Mouse (Mus musculus) spleen, postnatal 36 days (tissue): ENCODE measurements at regions not wholly inside any gene's neighbourhood (a gene's known extent, or its start where the extent isn't known, plus 50 kb on each side); places are given as distances from the start of the nearest gene placed in this dataset.
"Not testable (repeated sequence)": the region's sequence is repeated elsewhere in the genome, so short reads cannot be mapped to it uniquely, and the experiment has no call there.

Experiments
- DNase-seq, 2 experiments: peaks; one replicate each; pipeline ENCODE4 v3.0.0; 2022; ENCODE audit warnings: low spot score in 2 of 2, mixed read lengths in 1 of 2

DNA sequence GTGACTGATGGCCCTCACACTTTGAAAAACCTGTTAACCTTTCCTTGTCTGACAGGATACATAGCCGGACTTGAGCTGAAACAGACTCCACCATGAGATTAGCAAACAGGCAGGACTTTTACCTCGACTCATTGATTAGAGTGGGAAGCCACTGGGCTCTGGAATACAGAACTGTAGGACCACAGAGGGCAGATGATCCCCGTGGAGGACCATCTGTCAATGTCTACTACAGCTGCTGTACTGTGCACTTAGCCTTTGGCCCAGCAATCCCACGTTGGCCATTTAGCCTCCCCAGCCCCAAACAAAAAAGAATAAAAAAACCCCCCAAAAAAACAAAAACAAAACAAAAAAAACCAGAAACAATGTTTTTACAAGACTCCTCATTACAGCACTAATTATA lies 103.9 kb upstream of the Dazl start:
- no peak for DNase-seq

- DNase-seq = no peak
Measured at GRCm38 (mm10) chr17:50407249-50407990, 101.8 kb upstream of the Plcl2 start.

DNA sequence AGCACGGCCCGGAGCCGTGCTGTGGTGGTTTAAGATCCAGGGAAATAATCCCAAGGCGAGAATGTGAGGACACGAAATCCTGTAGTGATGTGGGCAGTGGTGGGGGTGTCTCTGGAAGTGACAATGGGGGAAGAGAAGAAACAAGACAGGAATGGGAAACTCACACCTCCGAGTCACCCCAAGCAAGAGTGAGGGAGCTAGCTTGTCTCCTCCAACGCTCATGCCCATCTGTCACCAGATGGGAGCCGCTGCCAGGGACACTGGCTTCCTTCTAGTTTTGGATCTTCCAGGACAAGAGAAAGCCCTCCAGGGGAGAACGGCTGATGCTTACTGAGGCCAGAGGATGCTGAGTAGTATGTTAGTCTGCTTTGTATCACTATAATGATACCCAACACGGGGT lies 100.6 kb upstream of the Plcl2 start:
- DNase-seq = no peak

DNA sequence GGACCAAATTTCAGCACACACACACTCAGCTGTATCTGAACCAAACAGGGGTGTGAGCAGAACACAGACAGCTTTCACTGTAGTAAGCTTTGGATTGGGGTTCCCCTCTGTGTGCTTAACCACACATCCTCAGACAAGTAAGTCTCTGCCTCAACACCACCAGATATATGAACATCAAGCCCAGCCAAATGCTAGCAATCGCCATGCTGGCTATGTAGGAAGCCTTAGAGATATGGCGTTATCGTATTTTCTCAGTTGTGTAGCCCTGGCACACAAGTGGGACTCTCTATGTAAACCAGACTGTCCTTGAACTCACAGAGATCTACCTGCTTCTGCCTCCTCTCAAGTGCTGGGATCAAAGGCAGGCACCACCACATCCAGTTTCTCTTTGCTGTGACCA lies 99.9 kb upstream of the Plcl2 start:
- DNase-seq = no peak

- DNase-seq = no peak
Measured at GRCm38 (mm10) chr17:50409895-50410294, 99.3 kb upstream of the Plcl2 start.

- no peak for DNase-seq
Measured at GRCm38 (mm10) chr17:50410296-50410695, 98.9 kb upstream of the Plcl2 start.

GRCm38 (mm10) chr17:50412446-50412845 lies 96.8 kb upstream of the Plcl2 start:
- DNase-seq = no peak

DNA sequence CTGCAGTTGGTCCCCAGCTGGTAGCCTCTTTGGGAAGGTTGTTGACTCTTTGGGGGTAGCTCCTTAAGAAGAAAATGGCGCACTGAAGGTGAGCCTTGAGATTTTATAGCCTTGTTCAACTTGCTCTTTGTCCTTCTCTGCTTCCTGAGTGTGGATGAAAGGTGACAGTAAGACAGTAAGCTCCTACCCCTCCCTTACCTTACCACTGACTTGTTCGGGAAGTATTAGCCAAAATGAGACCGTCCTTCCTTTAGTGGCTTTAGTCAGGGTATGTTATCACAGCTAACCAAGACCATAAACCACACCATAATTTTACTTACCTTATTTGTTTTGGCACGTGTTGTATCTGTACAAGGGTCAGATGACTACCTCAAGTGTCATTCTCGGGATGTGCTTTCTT lies 95.3 kb upstream of the Plcl2 start:
- no peak for DNase-seq

- DNase-seq = peak; percentile 31 to 39
Measured at GRCm38 (mm10) chr17:50415331-50416005, 93.7 kb upstream of the Plcl2 start.

DNA sequence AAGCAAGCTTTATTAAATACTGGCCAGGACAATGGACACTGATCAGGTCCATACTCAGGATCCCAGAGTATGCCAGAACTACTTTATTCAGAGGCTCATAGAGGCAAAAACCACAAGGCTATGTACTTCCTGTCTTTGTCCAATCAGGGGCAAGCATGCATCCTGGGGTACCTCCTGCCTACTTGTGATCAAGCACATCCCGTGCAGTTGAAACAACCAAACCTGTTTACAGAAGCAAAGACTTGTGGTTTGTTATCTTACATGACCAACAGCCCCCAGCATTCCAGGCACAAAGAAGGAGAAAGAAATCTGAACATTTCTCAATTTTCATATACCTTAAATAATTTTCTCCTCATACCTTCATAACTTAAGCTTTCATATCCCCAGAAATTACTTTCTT lies 93.1 kb upstream of the Plcl2 start:
- DNase-seq = no peak

DNA sequence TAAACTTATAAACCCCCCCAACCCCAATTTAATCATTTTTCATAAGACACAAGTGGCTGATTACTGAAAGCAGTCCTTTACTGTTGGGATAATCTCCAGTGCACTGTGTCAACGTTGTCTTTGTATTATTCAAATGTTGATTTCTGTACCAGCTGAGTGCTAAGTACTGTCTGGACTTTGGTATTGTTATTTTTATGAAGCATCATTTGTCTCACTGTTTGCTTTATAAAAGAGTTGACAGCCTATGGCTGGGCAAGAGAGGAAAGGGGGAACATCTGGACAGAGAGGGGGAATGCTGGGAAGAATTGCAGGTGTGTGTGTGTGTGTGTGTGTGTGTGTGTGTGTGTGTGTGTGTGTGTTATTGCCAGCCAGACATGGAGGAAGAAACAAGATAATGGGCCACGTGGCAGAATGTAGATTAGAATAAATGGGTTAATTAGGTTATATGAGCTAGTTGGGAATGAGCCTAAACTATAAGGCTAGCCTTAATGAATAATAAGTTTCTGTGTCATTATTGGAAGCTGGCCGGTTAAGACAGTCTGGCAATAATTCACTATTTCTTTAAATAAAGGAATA lies 92.6 kb upstream of the Plcl2 start:
- DNase-seq = no peak

DNA sequence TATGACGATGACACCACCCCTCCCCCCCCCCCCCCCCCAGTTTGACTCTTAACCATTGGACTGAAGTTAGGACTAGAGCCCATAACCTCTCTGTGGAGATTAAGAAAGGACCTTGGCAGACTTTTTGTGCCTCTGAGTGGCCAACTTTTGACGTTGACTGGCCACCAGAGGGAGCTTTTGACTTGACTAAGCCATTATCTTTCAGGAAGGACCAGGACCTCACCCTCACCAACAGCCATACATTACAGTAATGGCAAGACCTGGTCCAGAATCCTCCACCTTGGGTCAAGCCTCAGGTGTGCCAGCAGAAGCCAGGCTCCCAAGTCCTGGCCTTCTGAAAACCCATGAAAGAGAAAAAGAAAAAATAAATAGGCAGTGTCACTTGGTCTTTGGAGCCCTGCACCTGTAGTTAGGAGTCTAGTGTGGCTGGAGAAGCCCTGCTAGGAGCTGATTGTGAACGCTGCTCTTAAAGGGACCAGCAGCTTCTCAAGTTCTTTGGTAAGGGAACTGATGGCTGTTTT lies 90.3 kb upstream of the Plcl2 start:
- peak; percentile 45 to 64 for DNase-seq

DNA sequence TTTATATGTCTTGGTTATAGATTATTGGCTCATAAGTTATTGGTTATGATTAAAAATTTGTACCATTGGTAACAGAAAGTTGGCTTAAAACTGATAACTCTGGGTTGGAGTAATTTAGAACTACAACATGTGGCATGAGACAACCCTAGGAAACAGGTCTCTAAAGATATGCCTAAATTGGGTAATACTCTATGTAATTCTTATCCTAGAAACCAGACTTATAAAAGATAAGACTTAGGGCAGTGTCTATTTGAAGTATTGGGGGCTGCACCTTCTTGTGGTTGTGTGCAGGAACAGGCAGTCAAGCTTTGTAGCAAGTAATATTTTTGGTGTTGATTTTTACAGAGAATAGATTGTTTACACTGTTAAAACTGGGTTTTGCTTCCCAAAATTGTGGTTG lies 89.7 kb upstream of the Plcl2 start:
- DNase-seq = not testable (repeated sequence)

DNA sequence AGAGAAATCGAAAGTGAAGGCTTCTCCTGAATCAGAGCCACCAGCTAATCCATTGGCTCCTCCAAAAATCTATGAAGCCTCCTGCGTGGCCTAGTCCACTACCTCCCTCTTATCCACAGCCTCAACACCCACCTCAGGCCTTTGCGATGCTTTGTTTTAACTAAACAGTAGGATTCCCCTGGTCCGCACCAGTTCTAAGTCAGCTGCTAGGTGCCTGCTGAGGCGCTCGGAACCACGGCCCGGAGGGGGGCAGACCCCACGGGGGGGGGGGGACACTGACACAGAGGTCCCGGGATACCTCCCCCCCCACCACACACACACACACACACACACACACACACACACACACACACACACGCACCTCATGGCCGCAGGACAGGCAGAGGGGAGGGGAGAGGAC lies 89.2 kb upstream of the Plcl2 start:
- DNase-seq = no peak

DNA sequence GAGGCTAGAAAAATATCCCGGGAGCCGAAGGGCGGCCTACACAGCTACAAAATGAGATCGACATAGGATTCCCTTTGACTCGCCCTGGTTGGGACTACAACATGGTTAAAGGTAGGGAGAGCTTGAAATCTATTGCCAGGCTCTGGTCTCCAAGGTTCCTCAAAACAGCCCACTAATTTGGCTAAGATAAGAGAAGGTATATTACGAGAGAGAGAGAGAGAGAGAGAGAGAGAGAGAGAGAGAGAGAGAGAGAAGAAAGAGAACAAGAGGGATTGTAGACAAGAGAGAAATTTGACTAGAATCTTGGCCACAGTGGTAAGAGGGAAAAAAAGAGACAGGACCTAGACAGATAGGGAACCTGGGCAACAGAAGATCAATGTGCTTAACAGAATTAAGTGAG lies 88.5 kb upstream of the Plcl2 start:
- no peak for DNase-seq

DNA sequence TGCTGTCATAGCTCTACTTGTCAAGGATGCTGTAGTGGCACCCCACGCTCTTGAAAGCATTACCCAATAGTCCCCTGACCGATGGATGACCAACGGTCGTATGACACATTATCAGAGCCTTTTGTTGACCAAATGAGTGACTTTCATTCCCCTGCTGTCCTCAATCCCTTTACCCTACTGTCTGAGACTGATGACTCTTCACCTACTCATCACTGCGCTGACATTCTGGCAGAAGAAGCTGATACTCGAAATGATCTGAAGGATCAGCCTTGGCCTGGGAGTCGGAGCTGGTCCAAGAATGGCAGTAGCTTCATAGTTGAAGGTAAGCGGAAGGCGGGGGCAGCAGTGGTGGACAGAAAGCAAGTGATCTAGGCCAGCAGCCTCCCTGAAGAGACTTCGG lies 87.7 kb upstream of the Plcl2 start:
- no peak for DNase-seq

GRCm38 (mm10) chr17:50425110-50425509 lies 84.1 kb upstream of the Plcl2 start:
- DNase-seq = peak; percentile 66 to 82

- no peak for DNase-seq
Measured at GRCm38 (mm10) chr17:50425531-50425930, 83.7 kb upstream of the Plcl2 start.

DNA sequence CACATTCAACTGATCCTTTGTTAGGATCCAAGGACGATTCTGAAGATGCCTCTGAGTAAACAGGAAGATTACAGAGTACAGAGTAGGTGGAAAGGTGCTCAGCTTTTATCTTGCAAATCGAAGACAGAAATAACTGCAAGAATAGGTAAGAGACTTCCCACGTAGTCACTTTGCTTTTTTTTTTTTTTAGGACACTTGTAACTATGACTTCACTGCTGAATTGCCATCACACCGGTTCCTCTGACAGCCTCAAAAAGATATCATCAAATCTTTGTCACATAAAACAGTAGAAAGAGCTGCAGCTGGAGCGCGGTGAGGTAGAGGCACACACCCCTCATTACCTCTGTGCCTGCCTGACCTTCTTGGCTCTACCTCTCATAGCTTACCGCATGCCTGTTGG lies 83.1 kb upstream of the Plcl2 start:
- no peak for DNase-seq

DNA sequence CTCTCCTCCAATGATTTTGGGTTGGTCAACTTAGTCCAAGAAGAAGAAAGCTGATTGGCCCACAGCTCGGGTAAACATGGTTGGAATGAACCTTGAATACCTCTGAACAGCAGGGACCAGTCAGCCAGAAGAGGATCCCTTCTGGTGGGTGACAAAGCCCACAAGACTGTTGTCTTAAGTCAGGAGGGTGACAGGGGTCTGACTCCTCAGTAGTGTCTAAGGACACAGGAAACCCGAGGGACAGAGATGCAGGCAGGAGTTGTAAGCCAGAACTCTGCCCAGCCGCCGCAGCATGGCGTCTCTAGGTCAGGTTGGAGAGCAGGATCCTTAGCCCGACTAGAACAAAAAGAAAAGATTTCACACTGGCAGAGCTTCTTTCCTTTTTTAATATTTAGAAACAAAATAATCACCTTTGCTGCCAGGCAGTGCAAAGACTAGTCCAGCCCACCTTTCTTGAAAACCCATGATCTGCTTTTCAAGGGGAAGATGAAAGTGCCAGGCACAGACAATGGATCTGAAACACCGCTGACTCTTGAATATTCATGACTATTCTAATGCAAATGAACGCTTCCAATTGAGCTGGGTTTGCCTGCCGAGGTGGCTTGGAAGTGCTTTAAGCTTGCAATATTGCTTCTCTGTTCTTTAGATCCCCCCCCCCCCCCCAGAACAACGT lies 81.7 kb upstream of the Plcl2 start:
- DNase-seq = no peak

DNA sequence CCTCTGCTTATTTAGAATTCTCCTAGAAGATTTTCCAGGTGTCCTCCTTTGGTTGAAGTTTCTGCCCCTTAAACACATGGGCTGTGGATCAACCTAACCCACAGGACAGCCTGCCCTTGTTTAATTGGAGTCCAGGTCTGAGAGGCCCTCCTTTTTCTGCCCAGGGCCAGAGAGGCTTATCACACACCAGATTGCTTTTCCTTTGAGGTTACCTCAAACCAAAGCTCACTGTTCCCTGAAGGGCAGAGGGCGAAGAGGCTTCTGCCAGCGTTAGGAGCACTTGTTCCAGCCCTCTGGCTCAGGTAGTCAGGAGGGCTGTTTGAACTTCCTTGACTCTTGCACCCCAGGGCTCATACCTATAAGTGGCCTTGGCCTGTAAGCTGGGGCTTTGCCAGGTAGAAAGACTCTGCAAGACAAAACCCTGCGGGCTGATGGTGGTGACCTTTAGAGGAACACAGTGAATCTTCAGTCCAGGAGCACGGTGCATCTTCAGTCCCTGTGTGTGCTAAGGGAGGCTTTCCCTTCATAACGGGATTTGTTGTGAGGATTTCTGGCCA lies 81.1 kb upstream of the Plcl2 start:
- DNase-seq = no peak

DNA sequence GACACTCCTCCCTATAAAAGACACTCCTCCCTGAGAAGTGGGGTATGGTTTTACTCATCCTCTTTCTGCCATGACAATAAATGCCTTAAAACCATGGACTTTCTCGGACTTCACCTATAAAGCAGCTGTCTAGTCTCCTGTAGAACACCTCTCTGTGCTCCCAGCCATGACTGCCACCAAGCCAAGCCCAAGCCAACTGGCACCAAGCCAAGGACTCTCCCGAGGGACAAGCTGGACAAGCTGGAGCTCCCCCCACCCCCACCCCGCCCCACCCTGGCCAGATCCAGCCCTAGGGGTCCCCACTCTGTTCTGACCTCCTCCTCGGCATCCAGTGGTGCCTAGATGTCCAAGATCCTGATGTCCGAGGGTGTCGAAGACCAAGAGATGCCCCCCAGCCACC lies 76.6 kb upstream of the Plcl2 start:
- DNase-seq = no peak
